In genomic region chr17:47112556-47113225, GRCm38 (mm10) we compare ENCODE assay signal across 12 mouse cellular contexts.
DNase-seq lines count a peak whose midpoint lies in the region; ATAC-seq and TF ChIP-seq lines count a peak whose summit lies in the region.
"Had no signal": no experiment of that assay in that cellular context is flagged by ENCODE, and none has a peak within 500 bp of the region (broad histone marks: within the 10 kb centered on the region; RNA-seq: fewer than 3 reads in every experiment).

No protein-coding gene starts in this region.

- H3K9ac ChIP-seq in embryonic facial prominence, embryonic 14.5 days (ENCODE audit: low read depth, low read length), result no peak overlapping the region
- H3K9ac ChIP-seq in midbrain, postnatal 0 days (replicated peaks; ENCODE audit: low read length, poor library complexity, severe bottlenecking), result no peak overlapping the region
- no peak overlapping the region for H3K9ac ChIP-seq in midbrain, embryonic 14.5 days (replicated peaks; ENCODE audit: low read length)

- TF ChIP-seq CTCF in midbrain, postnatal 0 days (IDR thresholded peaks at IDR 0.05), result peak; percentile 26

- DNase-seq in embryonic facial prominence, embryonic 14.5 days (ENCODE audit: low spot score), result peak; percentile 2
- no peak for DNase-seq in embryonic facial prominence, embryonic 10.5 days (ENCODE audit: low spot score)
- DNase-seq in midbrain, postnatal 0 days (ENCODE audit: low spot score), result no peak
- DNase-seq in midbrain, embryonic 14.5 days, result no peak
- peak; percentile 9 to 23 for DNase-seq in heart, postnatal 14 days
- DNase-seq in testis, postnatal 14 days (ENCODE audit: low spot score), result peak; percentile 56
- DNase-seq in layer of hippocampus, postnatal 25 days (ENCODE audit: extremely low spot score in 1 of 2, low spot score in 1 of 2), result no peak
- no peak for DNase-seq in hindbrain, embryonic 10.5 days (ENCODE audit: low spot score)
- DNase-seq: cerebellum, adult 11 months had no signal

- no peaks in the 10 kb centered on the region for H3K27me3 ChIP-seq in embryonic facial prominence, embryonic 14.5 days (replicated peaks; ENCODE audit: control insufficient read depth, insufficient read depth, low read length)
- no peaks in the 10 kb centered on the region for H3K27me3 ChIP-seq in embryonic facial prominence, embryonic 10.5 days (replicated peaks; ENCODE audit: low read depth, poor library complexity, severe bottlenecking)
- H3K27me3 ChIP-seq in midbrain, postnatal 0 days (ENCODE audit: insufficient read depth, low read length), result no peaks in the 10 kb centered on the region
- H3K27me3 ChIP-seq in midbrain, embryonic 14.5 days (ENCODE audit: control insufficient read depth, insufficient read depth, low read length), result no peaks in the 10 kb centered on the region
- H3K27me3 ChIP-seq in hindbrain, embryonic 10.5 days (ENCODE audit: insufficient read depth, poor library complexity, severe bottlenecking), result no peaks in the 10 kb centered on the region

- H3K4me1 ChIP-seq in embryonic facial prominence, embryonic 14.5 days (ENCODE audit: control insufficient read depth, insufficient read depth, low read length), result no peaks in the 10 kb centered on the region
- H3K4me1 ChIP-seq in embryonic facial prominence, embryonic 10.5 days, result no peaks in the 10 kb centered on the region
- no peaks in the 10 kb centered on the region for H3K4me1 ChIP-seq in midbrain, postnatal 0 days (ENCODE audit: insufficient read depth, low read length)
- H3K4me1 ChIP-seq in midbrain, embryonic 14.5 days (ENCODE audit: control insufficient read depth, insufficient read depth, low read length), result no peaks in the 10 kb centered on the region
- H3K4me1 ChIP-seq in hindbrain, embryonic 10.5 days (replicated peaks), result no peaks in the 10 kb centered on the region
- H3K4me1 ChIP-seq: midbrain, embryonic 10.5 days had no signal

- intact Hi-C loops in heart, postnatal 14 days (cut with DNase I), result loop anchor here (5.0 kb wide), 1 partner anchor 75 kb away; no protein-coding TSS in a partner anchor

- ATAC-seq in embryonic facial prominence, embryonic 14.5 days (ENCODE audit: low read depth), result no peak
- no peak for ATAC-seq in midbrain, postnatal 0 days (ENCODE audit: low FRiP score)
- ATAC-seq in midbrain, embryonic 14.5 days (ENCODE audit: low FRiP score, low TSS enrichment), result no peak
- ATAC-seq: inflammation-experienced regulatory T-cells, adult 6 months had no signal

- WGBS in embryonic facial prominence, embryonic 14.5 days, result 82% methylated on average over 16 of the region's 16 CpGs
- WGBS in embryonic facial prominence, embryonic 10.5 days, result 90% methylated on average over 16 of the region's 16 CpGs
- 90% methylated on average over 16 of the region's 16 CpGs for whole genome bisulfite sequencing in midbrain, postnatal 0 days
- WGBS in midbrain, embryonic 14.5 days, result 91% methylated on average over 16 of the region's 16 CpGs
- 87% methylated on average over 16 of the region's 16 CpGs for WGBS in hindbrain, embryonic 10.5 days

- no peak overlapping the region for H3K4me3 ChIP-seq in embryonic facial prominence, embryonic 14.5 days (ENCODE audit: low read depth, low read length)
- H3K4me3 ChIP-seq in embryonic facial prominence, embryonic 10.5 days, result no peak overlapping the region
- no peak overlapping the region for H3K4me3 ChIP-seq in midbrain, postnatal 0 days (ENCODE audit: low read depth, low read length)
- H3K4me3 ChIP-seq in midbrain, embryonic 14.5 days (replicated peaks; ENCODE audit: low read depth, low read length), result no peak overlapping the region
- no peak overlapping the region for H3K4me3 ChIP-seq in hindbrain, embryonic 10.5 days
- H3K4me3 ChIP-seq: erythroblast, embryonic 14.5 days; midbrain, embryonic 10.5 days had no signal

- H3K27ac ChIP-seq in embryonic facial prominence, embryonic 14.5 days (replicated peaks; ENCODE audit: low read depth, low read length), result no peak overlapping the region
- H3K27ac ChIP-seq in embryonic facial prominence, embryonic 10.5 days (replicated peaks), result no peak overlapping the region
- H3K27ac ChIP-seq in midbrain, postnatal 0 days (ENCODE audit: low read depth, low read length), result no peak overlapping the region
- H3K27ac ChIP-seq in midbrain, embryonic 14.5 days (replicated peaks; ENCODE audit: low read depth, low read length), result no peak overlapping the region
- H3K27ac ChIP-seq in hindbrain, embryonic 10.5 days, result no peak overlapping the region
- H3K27ac ChIP-seq: midbrain, embryonic 10.5 days had no signal

- H3K4me2 ChIP-seq in embryonic facial prominence, embryonic 14.5 days (ENCODE audit: low read depth, low read length), result no peak overlapping the region
- H3K4me2 ChIP-seq in midbrain, postnatal 0 days (ENCODE audit: low read depth, low read length, poor library complexity, severe bottlenecking), result no peak overlapping the region
- H3K4me2 ChIP-seq in midbrain, embryonic 14.5 days (ENCODE audit: low read length), result no peak overlapping the region

- H3K9me3 ChIP-seq in embryonic facial prominence, embryonic 14.5 days (ENCODE audit: control insufficient read depth, low read length), result 0 out of 2 replicates have a peak, but pooled peaks cover 6% of the 10 kb centered on the region
- no peaks in the 10 kb centered on the region for H3K9me3 ChIP-seq in embryonic facial prominence, embryonic 10.5 days
- no peaks in the 10 kb centered on the region for H3K9me3 ChIP-seq in midbrain, postnatal 0 days (ENCODE audit: low read length)
- no peaks in the 10 kb centered on the region for H3K9me3 ChIP-seq in midbrain, embryonic 14.5 days (ENCODE audit: control insufficient read depth, low read length)
- H3K9me3 ChIP-seq in hindbrain, embryonic 10.5 days, result no peaks in the 10 kb centered on the region
- H3K9me3 ChIP-seq: midbrain, embryonic 10.5 days had no signal

- no peaks in the 10 kb centered on the region for H3K36me3 ChIP-seq in embryonic facial prominence, embryonic 14.5 days (ENCODE audit: control insufficient read depth, insufficient read depth, low read length)
- no peaks in the 10 kb centered on the region for H3K36me3 ChIP-seq in embryonic facial prominence, embryonic 10.5 days (replicated peaks)
- no peaks in the 10 kb centered on the region for H3K36me3 ChIP-seq in midbrain, postnatal 0 days (ENCODE audit: insufficient read depth, low read length)
- H3K36me3 ChIP-seq in midbrain, embryonic 14.5 days (ENCODE audit: control insufficient read depth, insufficient read depth, low read length), result no peaks in the 10 kb centered on the region
- H3K36me3 ChIP-seq in hindbrain, embryonic 10.5 days, result no peaks in the 10 kb centered on the region
- H3K36me3 ChIP-seq: midbrain, embryonic 10.5 days had no signal

Comparison
In these comparisons a context has a peak if more than half of its experiments do, and no peak if none do; other contexts are left out.
1. DNase-seq: peak in embryonic facial prominence, embryonic 14.5 days (single experiment), heart, postnatal 14 days (2 of 2) and testis, postnatal 14 days (single experiment); none in embryonic facial prominence, embryonic 10.5 days (single experiment), midbrain, postnatal 0 days (single experiment), midbrain, embryonic 14.5 days (single experiment), layer of hippocampus, postnatal 25 days (0 of 2) and hindbrain, embryonic 10.5 days (single experiment).